Mouse (Mus musculus): Measurements from ENCODE around the gene Zfp784. TPM values are rescaled to one million over a fixed set of nuclear protein-coding genes. Genes with fewer than 3 reads are reported as not detected.
"Not testable (repeated sequence)": the region's sequence is repeated elsewhere in the genome, so short reads cannot be mapped to it uniquely, and the experiment has no call there.

The Zfp784 gene
- total RNA-seq (2021) = 1 to 10 TPM; 5.2 to 6.1 TPM

- DNase-seq = peak; percentile 92 to 98
- intact Hi-C loops (cut with DNase I) = no loop called here
Observed at GRCm38 (mm10) chr7:5038109-5038732, at the start of gene Zfp784. Gene Zfp784 (minus strand): TSS chr7:5038446.

DNA sequence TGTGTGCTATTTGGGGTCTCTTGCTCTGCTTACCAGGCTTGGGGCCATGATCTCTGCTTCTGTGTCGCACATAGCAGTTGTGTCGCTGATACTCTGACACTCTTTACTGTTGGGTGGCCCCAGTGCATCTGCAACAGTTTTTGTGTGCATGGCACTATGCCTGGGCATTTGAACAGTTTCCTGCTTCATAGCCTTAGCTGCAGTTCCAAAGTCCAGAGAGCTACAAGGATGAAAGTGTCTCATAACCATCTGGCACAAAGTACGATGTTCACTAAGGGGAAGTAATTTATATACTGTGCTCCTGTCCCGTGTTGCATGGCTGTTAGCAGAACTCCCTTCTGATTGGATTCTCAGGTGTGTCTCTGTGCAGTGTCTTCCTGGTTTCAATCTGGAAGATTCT lies 49.6 kb upstream of the Zfp784 start:
- DNase-seq = no peak
- intact Hi-C loops (cut with DNase I) = no loop called here

GRCm38 (mm10) chr7:5086921-5087440 lies 48.7 kb upstream of the Zfp784 start:
- intact Hi-C loops (cut with DNase I) = no loop called here
- DNase-seq = peak in 1 of 2 experiments; percentile 17

DNA sequence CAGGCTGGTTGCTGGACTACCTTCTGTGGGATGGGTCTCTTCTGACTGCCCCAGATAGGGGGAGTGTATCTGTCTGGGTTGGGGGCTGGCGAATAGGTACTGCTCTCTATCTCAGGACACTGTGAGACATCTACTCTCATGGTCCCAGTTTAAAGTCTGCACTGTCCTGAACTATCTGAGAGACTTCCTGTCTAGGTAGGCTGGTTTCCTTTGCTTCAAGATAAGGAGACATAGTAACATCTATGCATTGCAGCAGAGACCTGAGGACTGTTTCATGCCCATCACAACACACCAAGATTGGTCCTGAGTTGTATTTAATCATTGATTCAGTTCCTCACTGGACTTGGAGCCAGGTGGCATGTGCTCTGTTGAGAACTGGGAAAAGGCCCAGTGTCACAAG lies 47.3 kb upstream of the Zfp784 start:
- intact Hi-C loops (cut with DNase I) = no loop called here
- no peak for DNase-seq

- intact Hi-C loops (cut with DNase I) = loop anchor here (5.0 kb wide), 1 partner anchor 44 kb away; the partner anchor contains the start of gene Rasl2-9
- no peak for DNase-seq
Observed at GRCm38 (mm10) chr7:5083325-5084105, 45.3 kb upstream of the Zfp784 start.

GRCm38 (mm10) chr7:5081939-5082338 lies 43.7 kb upstream of the Zfp784 start:
- intact Hi-C loops (cut with DNase I) = loop anchor here (5.0 kb wide), 1 partner anchor 45 kb away; the partner anchor contains the start of gene Rasl2-9
- DNase-seq = no peak

GRCm38 (mm10) chr7:5081241-5081640 lies 43.0 kb upstream of the Zfp784 start:
- intact Hi-C loops (cut with DNase I) = loop anchor here (5.0 kb wide), 1 partner anchor 46 kb away; the partner anchor contains the start of gene Rasl2-9
- no peak for DNase-seq

DNA sequence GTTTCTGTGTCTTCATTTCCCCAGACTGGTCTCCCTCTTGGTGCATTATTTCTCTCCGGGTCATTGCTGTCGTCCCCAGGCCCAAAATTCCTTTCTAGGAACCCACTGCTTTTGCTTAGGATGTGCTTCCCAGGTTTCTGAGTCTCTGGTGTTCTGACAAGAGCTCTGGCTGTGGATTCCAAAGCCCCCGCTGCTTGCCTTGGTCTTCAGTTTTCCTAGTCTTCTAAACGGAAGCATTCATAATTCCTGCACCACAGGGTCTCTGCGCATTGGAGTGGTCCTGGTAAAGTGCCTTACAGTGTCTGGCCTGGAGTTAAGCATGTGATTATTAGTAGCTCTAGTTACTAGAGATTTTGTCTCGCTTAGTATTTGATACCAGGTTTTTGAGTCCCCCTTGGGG lies 42.6 kb upstream of the Zfp784 start:
- no peak for DNase-seq
- intact Hi-C loops (cut with DNase I) = loop anchor here (5.0 kb wide), 1 partner anchor 46 kb away; the partner anchor contains the start of gene Rasl2-9

- intact Hi-C loops (cut with DNase I) = loop anchor here (5.0 kb wide), 1 partner anchor 47 kb away; the partner anchor contains the start of gene Rasl2-9
- peak; percentile 95 to 97 for DNase-seq
Observed at GRCm38 (mm10) chr7:5080010-5080751, 41.9 kb upstream of the Zfp784 start, which contains the start of gene Epn1. Gene Epn1 (plus strand): TSS chr7:5080235.

DNA sequence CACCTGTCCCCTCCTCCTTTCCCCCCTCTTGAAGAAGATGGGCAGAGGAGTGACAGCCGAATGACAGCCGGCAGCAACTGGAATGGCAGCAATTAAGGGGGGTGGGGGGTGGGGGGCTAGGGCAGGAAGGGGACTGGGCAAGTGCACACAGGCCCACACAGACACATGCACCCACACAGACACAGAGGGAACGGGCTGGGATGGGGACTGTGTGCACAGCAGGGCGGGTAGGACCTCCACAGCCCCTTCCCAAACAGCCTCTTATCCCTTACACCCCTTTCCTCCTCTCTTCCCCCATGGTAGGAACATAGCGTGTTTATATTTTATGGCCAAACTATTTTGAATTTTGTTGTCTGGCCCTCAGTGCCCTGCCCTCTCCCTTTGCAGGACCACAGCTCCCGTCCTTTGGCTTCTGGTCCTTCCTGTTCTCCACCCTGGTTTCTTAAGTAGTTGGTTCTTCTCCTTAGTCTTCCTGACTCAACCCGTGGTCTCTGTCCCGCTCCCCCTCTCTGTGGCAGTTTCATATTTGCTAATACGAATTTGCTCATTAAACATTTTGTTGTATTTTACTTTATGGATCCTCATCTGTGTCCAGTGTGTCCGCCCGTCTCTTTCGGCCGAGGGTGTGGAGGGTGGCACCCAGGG lies 41.2 kb upstream of the Zfp784 start:
- intact Hi-C loops (cut with DNase I) = loop anchor here (5.0 kb wide), 1 partner anchor 48 kb away; the partner anchor contains the start of gene Rasl2-9

DNA sequence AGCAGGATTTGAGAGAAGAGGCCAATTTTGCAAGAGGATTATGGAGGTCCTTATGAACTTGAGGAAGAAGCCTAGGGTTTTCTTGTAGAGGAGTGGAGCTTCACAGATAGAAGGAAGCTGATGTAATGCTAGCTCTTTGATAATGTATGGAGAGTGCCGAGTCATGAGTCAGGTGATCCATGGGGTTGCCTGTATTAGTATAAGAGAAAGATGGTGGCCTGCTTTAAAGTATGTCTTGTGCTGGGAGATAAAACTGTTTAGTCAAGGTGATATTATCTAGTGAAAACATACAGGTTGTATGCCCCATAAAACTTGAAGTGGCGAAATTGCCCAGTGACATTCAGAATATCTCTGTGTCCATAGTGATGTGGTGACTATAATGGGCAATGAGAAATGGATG lies 38.7 kb upstream of the Zfp784 start:
- no peak for DNase-seq
- intact Hi-C loops (cut with DNase I) = loop anchor here (1.0 kb wide), 1 partner anchor 14 kb away; no protein-coding TSS in a partner anchor

More for the DNA sequence above, 41.2 kb upstream of the Zfp784 start:
- not testable (repeated sequence) for DNase-seq

- intact Hi-C loops (cut with DNase I) = no loop called here
- no peak for DNase-seq
Observed at GRCm38 (mm10) chr7:5074984-5075383, 36.7 kb upstream of the Zfp784 start.

DNA sequence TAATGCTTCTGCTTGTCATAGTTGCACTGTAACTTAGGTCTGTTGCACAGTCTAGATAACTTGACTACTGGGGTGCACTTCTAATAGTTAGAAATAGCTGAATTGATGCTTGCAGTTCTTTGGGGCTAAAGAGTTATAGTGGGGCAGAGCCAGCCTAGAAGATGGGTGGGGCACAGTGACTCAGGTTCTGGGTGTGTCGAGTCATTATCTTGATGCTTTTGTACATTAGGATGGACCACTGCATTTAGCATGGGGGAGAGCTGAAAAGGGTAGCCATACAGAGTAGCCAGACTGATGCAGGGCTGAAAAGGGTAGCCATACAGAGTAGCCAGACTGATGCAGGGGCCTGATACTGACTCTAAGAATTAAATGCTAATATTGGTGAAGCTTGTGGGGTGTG lies 35.3 kb upstream of the Zfp784 start:
- intact Hi-C loops (cut with DNase I) = no loop called here
- DNase-seq = no peak

DNA sequence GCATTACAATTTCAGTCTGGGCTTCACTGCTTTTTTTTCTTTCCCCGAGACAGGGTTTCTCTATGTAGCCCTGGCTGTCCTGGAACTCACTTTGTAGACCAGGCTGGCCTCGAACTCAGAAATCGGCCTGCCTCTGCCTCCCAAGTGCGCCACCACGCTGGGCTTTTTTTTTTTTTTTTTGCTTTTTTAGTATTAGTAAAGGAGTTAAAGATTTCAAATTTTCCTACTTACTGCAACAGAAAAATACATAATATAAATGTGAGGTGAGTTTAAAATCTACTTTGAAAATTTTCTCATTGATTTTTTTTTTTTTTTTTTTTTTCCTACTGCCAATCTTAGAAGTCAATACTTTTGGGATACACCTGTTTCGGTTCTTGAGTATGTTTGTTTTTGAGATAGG lies 26.6 kb upstream of the Zfp784 start:
- intact Hi-C loops (cut with DNase I) = loop anchor here (5.0 to 10.0 kb wide), 2 partner anchors 62 to 570 kb away; partner anchors contain the start of gene Rasl2-9
- no peak for DNase-seq

- intact Hi-C loops (cut with DNase I) = loop anchor here (1.0 to 10.0 kb wide), 3 partner anchors 15 to 568 kb away; partner anchors contain the start of gene Rasl2-9
- no peak for DNase-seq
Observed at GRCm38 (mm10) chr7:5062360-5063001, 24.2 kb upstream of the Zfp784 start.

DNA sequence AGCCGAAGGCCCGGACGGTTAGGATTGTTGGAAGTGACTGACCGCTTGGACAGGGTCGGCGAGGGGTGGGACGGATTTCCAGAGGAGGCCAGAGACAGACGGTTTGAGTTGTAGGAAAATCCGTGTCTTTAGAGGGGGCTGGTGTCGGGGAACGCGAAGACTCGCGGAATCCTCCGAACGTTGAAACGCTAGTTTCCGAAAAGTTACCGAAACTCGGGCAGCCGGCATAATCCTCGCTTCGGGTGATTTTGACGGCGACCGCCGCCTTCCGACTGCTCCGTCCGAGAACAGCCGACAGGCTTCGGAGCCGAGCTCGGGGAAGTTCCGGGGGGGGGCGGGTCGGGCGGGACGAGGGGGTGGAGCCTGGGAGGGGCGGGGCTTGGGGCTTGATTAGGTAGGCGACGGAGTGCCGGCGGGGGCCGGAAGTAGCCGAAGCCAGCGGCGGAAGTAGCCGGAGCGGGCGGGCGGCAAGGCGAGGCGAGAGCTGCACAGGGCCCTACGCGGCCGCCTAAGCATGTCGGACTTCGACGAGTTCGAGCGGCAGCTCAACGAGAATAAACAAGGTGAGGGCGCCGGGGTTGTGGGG lies 23.6 kb upstream of the Zfp784 start, which contains the start of gene U2af2:
Gene U2af2 (plus strand): TSS at position 370 of the 586 bp plus-strand sequence.
- peak; percentile 93 to 95 for DNase-seq
- intact Hi-C loops (cut with DNase I) = loop anchor here (2.0 to 10.0 kb wide), 3 partner anchors 45 to 567 kb away; partner anchors contain the start of gene Rasl2-9

GRCm38 (mm10) chr7:5060944-5061773 lies 22.9 kb upstream of the Zfp784 start:
- intact Hi-C loops (cut with DNase I) = loop anchor here (2.0 to 10.0 kb wide), 3 partner anchors 44 to 566 kb away; partner anchors contain the start of gene Rasl2-9
- peak; percentile 98 to 99 for DNase-seq

All from heart, postnatal 36 days (tissue).